Mouse (Mus musculus): Measurements from ENCODE around the gene Cript. TPM values are rescaled to one million over a fixed set of nuclear protein-coding genes. Genes with fewer than 3 reads are reported as not detected.

Cript gene
- total RNA-seq (2014; rRNA removed) (82.7 and 109 TPM in 2 replicates), polyA plus RNA-seq (2015; fragmentation: Nextera tagmentation; extraction: Ambion mirVana) (215 and 249 TPM in 2 replicates)

DNA sequence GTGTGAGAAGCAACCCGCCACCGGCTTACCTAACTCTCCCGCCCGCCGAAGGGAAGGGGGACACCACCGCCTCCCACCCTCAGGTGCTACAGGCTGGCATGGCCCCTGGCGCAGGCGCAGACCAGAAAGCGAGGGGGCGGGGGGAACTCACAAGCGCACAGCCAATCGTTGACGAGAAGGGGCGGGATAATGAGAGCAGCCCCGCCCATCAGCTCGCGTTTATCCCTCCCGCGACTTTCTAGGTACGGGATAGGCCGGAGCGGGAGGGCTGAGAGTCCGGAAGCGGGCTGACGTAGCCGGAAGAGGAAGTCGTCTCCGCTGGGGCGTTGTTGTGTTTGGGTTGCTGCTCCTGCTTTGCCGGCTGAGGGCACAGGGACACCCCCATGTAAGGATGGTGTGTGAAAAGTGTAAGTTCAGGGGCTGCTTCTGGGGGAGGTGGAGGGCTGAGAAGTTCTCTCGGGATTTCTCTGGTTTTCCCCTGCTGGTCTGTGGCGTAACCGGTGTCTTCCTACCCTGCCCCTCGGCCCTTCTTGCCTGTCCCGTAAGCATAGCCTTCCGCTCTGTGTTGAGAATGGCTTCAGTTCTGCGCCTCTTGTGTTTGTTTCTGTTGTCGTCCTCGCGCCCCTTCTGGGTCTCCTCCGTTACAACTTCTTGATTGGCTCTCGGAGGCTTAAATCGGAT is at the start of gene Cript, which contains the start of gene Pigf:
Gene Cript, plus strand, starts transcription at position 282 of the 681 bp plus-strand sequence.
Gene Pigf, minus strand, starts transcription at position 138 of the 681 bp plus-strand sequence.
- 3% methylated on average over 43 of the region's 43 CpGs for WGBS
- Histone ChIP-seq H3K9ac (peak within 1 kb of the TSS; percentile 67), H3K4me2 (ENCODE audit: low read depth) (peak within 1 kb of the TSS; percentile 98), H3K27ac (ENCODE audit: low read depth, low read length) (peak within 1 kb of the TSS; percentile 50), H3K36me3 (ENCODE audit: insufficient read depth) (no peaks in the 10 kb centered on the region; the same call in none of the 2 replicates), H3K9me3 (ENCODE audit: low read length) (no peaks in the 10 kb centered on the region), H3K27me3 (ENCODE audit: insufficient read depth, low read length) (no peaks in the 10 kb centered on the region), H3K4me1 (ENCODE audit: insufficient read depth) (peaks cover 5% of the 10 kb centered on the region), H3K4me3 (ENCODE audit: low read depth, low read length) (peak within 1 kb of the TSS; percentile 88)
- DNase-seq, result peak; percentile 99
- peak; percentile 38 for TF ChIP-seq CTCF (IDR thresholded peaks at IDR 0.05; ENCODE audit: low read depth)
- ATAC-seq, result peak; percentile 100

DNA sequence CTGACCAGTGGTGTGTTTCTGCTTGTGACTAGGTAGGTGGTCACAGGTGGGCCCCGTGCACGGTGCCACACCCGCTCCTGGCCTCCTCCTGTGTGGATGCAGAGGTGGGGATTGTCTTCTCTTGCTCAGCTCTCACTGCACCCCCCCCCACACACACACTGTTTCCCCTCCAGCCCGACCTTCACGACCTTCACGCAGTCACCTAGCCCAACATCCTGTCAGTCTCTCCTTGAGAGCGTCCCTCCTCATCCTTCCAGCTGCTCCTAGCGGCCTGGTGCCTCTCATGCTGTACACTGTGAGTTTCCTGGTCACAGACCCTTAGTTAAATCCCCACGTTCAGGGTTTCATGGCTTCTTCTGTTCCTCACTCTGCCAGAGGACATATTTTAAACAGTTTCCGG is 49.0 kb upstream of the Cript start:
- H3K27me3 ChIP-seq (ENCODE audit: insufficient read depth, low read length), result no peaks in the 10 kb centered on the region
- H3K4me3 ChIP-seq (ENCODE audit: low read depth, low read length), result no peak overlapping the region
- H3K9me3 ChIP-seq (ENCODE audit: low read length), result no peaks in the 10 kb centered on the region
- no peak overlapping the region for H3K4me2 ChIP-seq (ENCODE audit: low read depth)
- H3K9ac ChIP-seq, result no peak overlapping the region
- DNase-seq (no peak), ATAC-seq (no peak)
- WGBS, result 87% methylated on average over 10 of the region's 10 CpGs
- TF ChIP-seq CTCF (IDR thresholded peaks at IDR 0.05; ENCODE audit: low read depth), result no peak
- no peak overlapping the region for H3K27ac ChIP-seq (ENCODE audit: low read depth, low read length)
- no peaks in the 10 kb centered on the region for H3K36me3 ChIP-seq (ENCODE audit: insufficient read depth)
- no peaks in the 10 kb centered on the region for H3K4me1 ChIP-seq (ENCODE audit: insufficient read depth)

DNA sequence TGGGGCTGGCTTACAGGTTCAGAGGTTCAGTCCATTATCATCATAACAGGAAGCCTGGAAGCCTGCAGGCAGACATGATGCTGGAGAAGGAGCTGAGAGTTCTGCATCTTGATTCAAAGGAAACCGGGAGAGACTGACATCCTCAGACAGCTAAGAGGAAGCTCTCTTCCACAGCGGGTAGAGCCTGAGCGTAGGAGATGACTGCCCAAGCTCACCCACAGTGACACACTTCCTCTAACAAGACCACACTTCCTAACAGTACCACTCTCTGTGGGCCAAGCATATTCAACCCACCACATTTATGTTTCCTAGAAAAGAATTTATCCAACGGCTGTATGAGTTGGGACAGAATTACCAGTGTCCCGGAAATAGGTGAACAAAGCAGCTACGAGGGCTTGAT is 46.9 kb upstream of the Cript start:
- 85% methylated on average over 6 of the region's 6 CpGs for WGBS
- Histone ChIP-seq H3K4me1 (ENCODE audit: insufficient read depth) (no peaks in the 10 kb centered on the region), H3K36me3 (ENCODE audit: insufficient read depth) (no peaks in the 10 kb centered on the region), H3K27ac (ENCODE audit: low read depth, low read length) (no peak overlapping the region), H3K9me3 (ENCODE audit: low read length) (no peaks in the 10 kb centered on the region), H3K4me3 (ENCODE audit: low read depth, low read length) (no peak overlapping the region), H3K9ac (no peak overlapping the region), H3K27me3 (ENCODE audit: insufficient read depth, low read length) (no peaks in the 10 kb centered on the region), H3K4me2 (ENCODE audit: low read depth) (no peak overlapping the region)
- TF ChIP-seq CTCF (IDR thresholded peaks at IDR 0.05; ENCODE audit: low read depth), result no peak
- no peak for DNase-seq
- no peak for ATAC-seq

DNA sequence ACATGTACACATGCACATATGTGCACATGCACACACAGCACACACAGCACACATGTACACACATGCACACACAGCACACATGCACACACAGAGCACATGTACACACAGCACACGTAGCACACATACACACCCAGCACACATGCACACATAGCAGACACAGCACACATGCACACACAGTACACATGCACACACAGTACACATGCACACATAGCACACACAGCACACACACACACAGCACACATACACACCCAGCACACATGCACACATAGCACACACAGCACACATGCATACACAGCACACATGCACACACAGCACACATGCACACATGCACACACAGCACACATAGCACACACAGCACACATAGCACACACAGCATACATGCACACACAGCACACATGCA is 44.1 kb upstream of the Cript start:
- H3K4me1 ChIP-seq (ENCODE audit: insufficient read depth), result peaks cover 3% of the 10 kb centered on the region; the same call in 1 of the 2 replicates
- no peaks in the 10 kb centered on the region for H3K27me3 ChIP-seq (ENCODE audit: insufficient read depth, low read length)
- no peak overlapping the region for H3K9ac ChIP-seq
- H3K9me3 ChIP-seq (ENCODE audit: low read length), result no peaks in the 10 kb centered on the region
- no peak overlapping the region for H3K27ac ChIP-seq (ENCODE audit: low read depth, low read length)
- WGBS, result 96% methylated on average over 1 of the region's 1 CpGs
- no peak for TF ChIP-seq CTCF (IDR thresholded peaks at IDR 0.05; ENCODE audit: low read depth)
- H3K4me2 ChIP-seq (ENCODE audit: low read depth), result no peak overlapping the region
- DNase-seq, result no peak
- H3K36me3 ChIP-seq (ENCODE audit: insufficient read depth), result no peaks in the 10 kb centered on the region
- no peak for ATAC-seq
- no peak overlapping the region for H3K4me3 ChIP-seq (ENCODE audit: low read depth, low read length)

DNA sequence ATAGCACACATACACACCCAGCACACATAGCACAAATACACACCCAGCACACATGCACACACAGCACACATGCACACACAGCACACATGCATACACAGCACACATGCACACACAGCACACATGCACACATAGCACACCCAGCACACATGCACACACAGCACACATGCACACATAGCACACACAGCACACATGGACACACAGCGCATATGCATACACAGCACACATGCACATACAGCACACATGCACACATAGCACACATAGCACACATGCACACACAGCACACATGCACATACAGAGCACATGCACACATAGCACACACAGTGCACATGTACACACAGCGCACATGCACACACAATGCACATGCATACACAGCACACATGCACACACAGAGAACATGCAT is 43.6 kb upstream of the Cript start:
- no peaks in the 10 kb centered on the region for H3K9me3 ChIP-seq (ENCODE audit: low read length)
- H3K9ac ChIP-seq, result no peak overlapping the region
- ATAC-seq, result no peak
- H3K4me3 ChIP-seq (ENCODE audit: low read depth, low read length), result no peak overlapping the region
- peaks cover 8% of the 10 kb centered on the region; the same call in 1 of the 2 replicates for H3K4me1 ChIP-seq (ENCODE audit: insufficient read depth)
- H3K27ac ChIP-seq (ENCODE audit: low read depth, low read length), result no peak overlapping the region
- no peak for DNase-seq
- WGBS, result 100% methylated on average over 2 of the region's 2 CpGs
- H3K4me2 ChIP-seq (ENCODE audit: low read depth), result no peak overlapping the region
- H3K27me3 ChIP-seq (ENCODE audit: insufficient read depth, low read length), result no peaks in the 10 kb centered on the region
- H3K36me3 ChIP-seq (ENCODE audit: insufficient read depth), result no peaks in the 10 kb centered on the region
- TF ChIP-seq CTCF (IDR thresholded peaks at IDR 0.05; ENCODE audit: low read depth), result no peak

DNA sequence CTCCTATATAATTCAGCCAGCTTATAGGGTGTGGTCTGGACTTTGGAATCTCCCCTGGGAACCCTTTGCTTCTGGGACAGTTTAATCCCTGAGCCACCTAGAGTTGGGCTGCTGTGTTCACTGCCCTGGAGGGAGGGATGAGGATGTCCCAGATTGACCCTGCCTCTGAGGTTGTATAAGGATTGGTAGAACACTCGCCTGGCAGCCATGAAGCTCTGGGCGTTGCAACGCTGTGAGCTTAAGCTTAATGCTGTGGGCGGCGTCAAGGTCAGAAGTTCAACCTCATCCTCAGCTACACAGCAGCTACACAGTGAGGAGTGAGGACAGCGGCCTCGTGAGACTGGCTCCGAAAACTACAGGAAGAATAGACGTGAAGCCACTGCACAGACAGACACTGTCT is 42.9 kb upstream of the Cript start:
- no peak for TF ChIP-seq CTCF (IDR thresholded peaks at IDR 0.05; ENCODE audit: low read depth)
- no peak overlapping the region for H3K9ac ChIP-seq
- H3K36me3 ChIP-seq (ENCODE audit: insufficient read depth), result no peaks in the 10 kb centered on the region
- no peaks in the 10 kb centered on the region for H3K27me3 ChIP-seq (ENCODE audit: insufficient read depth, low read length)
- no peak overlapping the region for H3K27ac ChIP-seq (ENCODE audit: low read depth, low read length)
- H3K4me3 ChIP-seq (ENCODE audit: low read depth, low read length), result no peak overlapping the region
- H3K4me2 ChIP-seq (ENCODE audit: low read depth), result no peak overlapping the region
- ATAC-seq (no peak), DNase-seq (no peak)
- peaks cover 10% of the 10 kb centered on the region; the same call in 1 of the 2 replicates for H3K4me1 ChIP-seq (ENCODE audit: insufficient read depth)
- whole genome bisulfite sequencing, result 78% methylated on average over 9 of the region's 9 CpGs
- H3K9me3 ChIP-seq (ENCODE audit: low read length), result no peaks in the 10 kb centered on the region

DNA sequence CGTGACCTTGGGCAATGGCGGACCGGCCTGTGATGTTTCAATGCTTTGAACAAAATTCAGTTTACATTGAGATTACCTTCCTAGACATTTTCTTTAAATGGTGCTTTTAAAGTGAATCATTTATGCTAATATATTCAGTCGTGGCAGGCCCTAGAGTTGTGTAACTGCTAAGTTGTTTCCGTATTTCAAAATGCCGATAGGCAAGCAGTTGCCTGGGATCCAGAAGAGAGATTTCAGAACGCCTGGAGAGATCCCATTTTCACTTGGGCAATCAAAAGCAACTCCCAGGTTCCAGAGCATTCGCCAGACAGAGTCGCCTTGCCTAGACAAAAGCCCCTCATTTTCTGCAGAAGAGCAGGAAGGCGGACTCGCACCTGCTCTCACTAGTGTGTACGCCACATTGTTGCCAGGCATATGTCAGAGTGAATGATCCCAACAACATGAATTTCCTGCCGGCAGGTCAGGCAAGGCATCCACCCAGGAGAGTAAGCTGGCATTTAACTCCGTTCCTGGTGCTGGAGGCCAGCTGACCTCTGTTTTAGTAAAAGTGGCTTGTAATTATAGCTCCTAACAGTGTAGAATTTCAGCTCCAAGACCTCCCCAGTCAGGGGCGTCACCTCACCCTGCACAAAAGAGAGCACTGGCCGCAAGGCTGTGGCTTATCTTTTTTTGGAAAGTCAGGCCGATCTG is 38.8 kb upstream of the Cript start:
- ATAC-seq, result peak; percentile 26; the same call in 1 of the 2 replicates
- peak overlapping the region; percentile 40; the same call in 1 of the 2 replicates for H3K27ac ChIP-seq (ENCODE audit: low read depth, low read length)
- H3K27me3 ChIP-seq (ENCODE audit: insufficient read depth, low read length), result no peaks in the 10 kb centered on the region
- peaks cover 10% of the 10 kb centered on the region; the same call in 1 of the 2 replicates for H3K4me1 ChIP-seq (ENCODE audit: insufficient read depth)
- no peaks in the 10 kb centered on the region for H3K9me3 ChIP-seq (ENCODE audit: low read length)
- H3K4me2 ChIP-seq (ENCODE audit: low read depth), result no peak overlapping the region
- no peak overlapping the region for H3K4me3 ChIP-seq (ENCODE audit: low read depth, low read length)
- no peaks in the 10 kb centered on the region for H3K36me3 ChIP-seq (ENCODE audit: insufficient read depth)
- WGBS, result 29% methylated on average over 17 of the region's 17 CpGs
- TF ChIP-seq CTCF (IDR thresholded peaks at IDR 0.05; ENCODE audit: low read depth), result no peak
- H3K9ac ChIP-seq, result 0 out of 2 replicates have a peak overlapping the region, but pooled peaks have one; percentile 18
- no peak for DNase-seq
